8 mouse cellular contexts compared by ENCODE assay signal in the genomic region with DNA sequence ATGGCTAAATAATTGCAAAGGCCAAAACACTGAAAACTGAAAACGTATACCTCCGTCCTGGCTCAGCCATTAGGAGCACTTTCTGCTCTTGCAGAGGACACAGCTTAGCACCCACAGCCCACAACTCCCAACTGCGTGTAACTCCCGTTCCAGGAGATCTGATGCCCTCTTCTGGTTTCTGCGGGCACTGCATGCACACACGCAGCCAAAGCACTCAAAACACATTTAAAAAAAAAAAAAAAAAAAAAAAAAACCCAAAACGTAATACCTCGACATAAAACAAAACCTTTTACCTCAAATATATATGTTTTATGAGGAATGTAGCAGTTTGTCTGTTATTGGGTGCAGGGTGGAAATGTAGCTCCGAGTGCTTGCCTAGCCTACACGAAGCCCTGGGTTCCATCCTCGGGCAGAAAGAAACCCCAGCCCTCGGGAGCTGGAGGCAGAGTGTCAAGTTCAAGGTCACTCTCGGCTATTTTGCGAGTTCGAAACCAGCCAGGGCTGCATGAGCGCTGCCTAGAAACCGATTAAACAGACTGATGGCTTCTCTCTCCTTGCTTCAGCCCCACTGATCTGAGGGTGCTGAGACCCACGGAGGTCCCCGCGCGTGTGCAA. TPM values are rescaled to one million over a fixed set of nuclear protein-coding genes. Genes with fewer than 3 reads are reported as not detected.
DNase-seq lines count a peak whose midpoint lies in the region; ATAC-seq lines count a peak whose summit lies in the region.

No protein-coding gene starts in this region.

- H3K4me2 ChIP-seq in hindbrain, embryonic 16.5 days (ENCODE audit: low read length), result peak overlapping the region; percentile 72

- peaks cover 11% of the 10 kb centered on the region for H3K4me1 ChIP-seq in hindbrain, embryonic 16.5 days (ENCODE audit: control insufficient read depth, insufficient read depth, low read depth, low read length)

- peak; percentile 90 for DNase-seq in R1 (ENCODE audit: low read depth, low spot score)
- DNase-seq in cerebellum, postnatal 25 days, result peak; percentile 95 to 97
- DNase-seq in frontal cortex, postnatal 36 days (ENCODE audit: low spot score in 2 of 2), result peak; percentile 90 to 93
- DNase-seq in left cerebral cortex, adult 18-20 months (ENCODE audit: low spot score in 2 of 2), result peak; percentile 93 to 95
- peak; percentile 90 for DNase-seq in right cerebral cortex, adult 18-20 months
- DNase-seq in urinary bladder, postnatal 10 days (ENCODE audit: low spot score), result peak; percentile 65

- no peaks in the 10 kb centered on the region for H3K9me3 ChIP-seq in hindbrain, embryonic 16.5 days (ENCODE audit: control insufficient read depth, low read length)

- peak overlapping the region; percentile 86 for H3K9ac ChIP-seq in hindbrain, embryonic 16.5 days (ENCODE audit: low read depth, low read length)

- H3K27ac ChIP-seq in hindbrain, embryonic 16.5 days (ENCODE audit: low read depth, low read length), result peak overlapping the region; percentile 90
- peak overlapping the region; percentile 64 for H3K27ac ChIP-seq in macrophage

- WGBS in hindbrain, embryonic 16.5 days, result 2% methylated on average over 21 of the region's 21 CpGs
- 2% methylated on average over 21 of the region's 21 CpGs for WGBS in macrophage (ENCODE audit: missing documents)

- peaks cover 30% of the 10 kb centered on the region for H3K79me2 ChIP-seq in macrophage (ENCODE audit: inconsistent target)

- H3K27me3 ChIP-seq in hindbrain, embryonic 16.5 days (replicated peaks; ENCODE audit: control insufficient read depth, insufficient read depth, low read length), result no peaks in the 10 kb centered on the region

- H3K36me3 ChIP-seq in hindbrain, embryonic 16.5 days (ENCODE audit: control insufficient read depth, insufficient read depth, low read length), result peaks cover 14% of the 10 kb centered on the region
- peaks cover 8% of the 10 kb centered on the region for H3K36me3 ChIP-seq in macrophage (ENCODE audit: inconsistent target)

- no peak; the same call in 1 of the 2 replicates for ATAC-seq in hindbrain, embryonic 16.5 days

- peak overlapping the region; percentile 93 for H3K4me3 ChIP-seq in hindbrain, embryonic 16.5 days (ENCODE audit: low read length)
- H3K4me3 ChIP-seq in macrophage (ENCODE audit: inconsistent target), result peak overlapping the region; percentile 91

RNA-seq across cellular contexts. Expression of a gene that starts 0.5 kb away (rescaled TPM):
- polyA plus RNA-seq in hindbrain, embryonic 16.5 days (2015; fragmentation: Nextera tagmentation; extraction: Ambion mirVana), result 14.9 and 21.5 TPM in 2 replicates
- total RNA-seq in left cerebral cortex, adult 18-20 months (2021), result 10 to 100 TPM; 23.3 to 27.0 TPM
- total RNA-seq in macrophage (2018; cell fraction: chromatin; rRNA removed), result 10 to 100 TPM; 18.3 to 95.9 (median 58.6) TPM
- total RNA-seq in macrophage (2018; cell fraction: cytosol; rRNA removed), result 10 to 100 TPM in 4 of 26 experiments, 1 to 10 TPM in 22; 3.2 to 12.6 (median 7.6) TPM
- 10 to 100 TPM; 11.1 to 45.5 (median 25.4) TPM for total RNA-seq in macrophage (2018; cell fraction: nucleus; rRNA removed)
- 4.9 to 9.3 TPM (median 7.0 TPM) in 3 replicates for polyA plus RNA-seq in macrophage (2018)

RNA-seq across cellular contexts. Expression of a gene that starts 34.9 kb away (rescaled TPM):
- not detected in 2 replicates for polyA plus RNA-seq in hindbrain, embryonic 16.5 days (2015; fragmentation: Nextera tagmentation; extraction: Ambion mirVana)
- not detected for total RNA-seq in left cerebral cortex, adult 18-20 months (2021)
- total RNA-seq in macrophage (2018; cell fraction: chromatin; rRNA removed), result not detected
- not detected for total RNA-seq in macrophage (2018; cell fraction: cytosol; rRNA removed)
- total RNA-seq in macrophage (2018; cell fraction: nucleus; rRNA removed), result not detected
- polyA plus RNA-seq in macrophage (2018), result not detected in 3 replicates

RNA-seq across cellular contexts. Expression of a gene that starts 43.0 kb away (rescaled TPM):
- polyA plus RNA-seq in hindbrain, embryonic 16.5 days (2015; fragmentation: Nextera tagmentation; extraction: Ambion mirVana), result 0.10 and 0.16 TPM in 2 replicates
- not detected for total RNA-seq in left cerebral cortex, adult 18-20 months (2021)
- total RNA-seq in macrophage (2018; cell fraction: chromatin; rRNA removed), result not detected
- total RNA-seq in macrophage (2018; cell fraction: cytosol; rRNA removed), result not detected
- total RNA-seq in macrophage (2018; cell fraction: nucleus; rRNA removed), result not detected
- polyA plus RNA-seq in macrophage (2018), result not detected in 3 replicates
